Mouse (Mus musculus) hindbrain, embryonic 13.5 days (tissue): Measurements from ENCODE around the gene Prb1. TPM values are rescaled to one million over a fixed set of nuclear protein-coding genes. Genes with fewer than 3 reads are reported as not detected.
"Not testable (repeated sequence)": the region's sequence is repeated elsewhere in the genome, so short reads cannot be mapped to it uniquely, and the experiment has no call there.

Experiments
- ATAC-seq: fragments of 200-750 bp; cut with Nextera tagmentation; 2 replicates; pipeline ENCODE4 v1.8.0; 2017; ENCODE audit warnings: moderate TSS enrichment; ENCODE audit not compliant: low FRiP score
- H3K27ac ChIP-seq: fragments of 300-500 bp; sonication (generic); 2 replicates; pipeline ENCODE4 v1.5.1; 2015; ENCODE audit warnings: inconsistent platforms, mild to moderate bottlenecking, moderate library complexity
- H3K27me3 ChIP-seq: fragments of 300-500 bp; sonication (generic); 2 replicates; pipeline ENCODE4 v1.6.1; 2015; ENCODE audit warnings: mild to moderate bottlenecking, inconsistent platforms
- H3K36me3 ChIP-seq: fragments of 300-500 bp; sonication (generic); 2 replicates; pipeline ENCODE4 v1.6.1; 2015; ENCODE audit warnings: mild to moderate bottlenecking, inconsistent platforms
- H3K4me1 ChIP-seq: fragments of 300-500 bp; sonication (generic); replicated peaks from 2 replicates; pipeline ENCODE4 v1.6.1; 2015; ENCODE audit warnings: inconsistent platforms
- H3K4me2 ChIP-seq: fragments of 300-500 bp; sonication (generic); 2 replicates; pipeline ENCODE4 v1.6.1; 2015; ENCODE audit warnings: inconsistent platforms, mild to moderate bottlenecking, moderate library complexity
- H3K4me3 ChIP-seq: fragments of 300-500 bp; sonication (generic); 2 replicates; pipeline ENCODE4 v1.5.1; 2015; ENCODE audit warnings: mild to moderate bottlenecking, inconsistent platforms
- H3K9ac ChIP-seq: fragments of 300-500 bp; sonication (generic); 2 replicates; pipeline ENCODE4 v1.6.1; 2015; ENCODE audit warnings: mild to moderate bottlenecking, inconsistent platforms
- H3K9me3 ChIP-seq: fragments of 300-500 bp; sonication (generic); 2 replicates; pipeline ENCODE4 v1.6.1; 2016; ENCODE audit warnings: inconsistent platforms
- polyA plus RNA-seq: library from polyadenylated mRNA; unstranded; fragments of >200 nt; fragmentation: Nextera tagmentation; extraction: Ambion mirVana; gene quantifications from 2 replicates; pipeline ENCODE4 v1.2.1, GENCODE M21; 2015

Prb1 gene
- not detected in 2 replicates for polyA plus RNA-seq

DNA sequence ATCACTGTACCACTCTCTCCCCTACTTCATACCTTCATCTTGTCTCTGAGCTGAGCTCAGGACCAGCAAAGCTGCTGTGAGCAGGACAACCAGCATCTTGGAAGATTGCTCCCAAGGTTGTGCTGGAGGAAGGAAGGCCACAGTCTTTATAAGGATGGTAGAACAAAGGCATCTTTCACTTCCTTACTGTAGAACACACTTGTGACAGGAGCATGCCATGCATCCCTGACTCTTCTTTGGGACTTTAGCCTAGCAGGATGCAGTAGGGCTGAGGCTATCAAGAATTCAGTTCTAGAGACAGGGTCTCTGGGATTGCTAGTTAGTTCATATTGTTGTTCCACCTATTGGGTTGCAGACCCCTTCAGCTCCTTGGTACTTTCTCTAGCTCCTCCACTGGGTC, at the start of gene Prb1:
Gene Prb1 (minus strand): TSS at position 101 of the 400 bp plus-strand sequence.
- H3K27me3 ChIP-seq, H3K9me3 ChIP-seq, ATAC-seq, H3K4me3 ChIP-seq, H3K27ac ChIP-seq, H3K36me3 ChIP-seq, H3K4me2 ChIP-seq, H3K9ac ChIP-seq, H3K4me1 ChIP-seq: not testable (repeated sequence)

Other genes starting within 250 kb of the Prb1 start
- not detected in 2 replicates for gene Prpmp5, start 104.2 kb upstream of the Prb1 start, polyA plus RNA-seq
- not detected in 2 replicates for gene Gm8882, start 153.6 kb upstream of the Prb1 start, polyA plus RNA-seq